Mouse (Mus musculus): Measurements from ENCODE around the gene Gstp2.

- no peak for TF ChIP-seq CTCF (IDR thresholded peaks at IDR 0.05; ENCODE audit: low read depth)
- no peak for TF ChIP-seq EP300 (IDR thresholded peaks at IDR 0.05; ENCODE audit: low read depth)
Observed at GRCm38 (mm10) chr19:3992416-3992815, 53.4 kb downstream of the Gstp2 start, which contains the start of gene Tbx10.

Data from liver, postnatal 0 days (tissue).